Mouse (Mus musculus) lung, adult 2 months (tissue): ENCODE data around the gene Gm20219. TPM values are rescaled to one million over a fixed set of nuclear protein-coding genes. Genes with fewer than 3 reads are reported as not detected.

ENCODE experiments used
- DNase-seq: peaks from one replicate; pipeline ENCODE4 v3.0.0; 2022
- H3K4me1 ChIP-seq: fragments of 200-500 bp; 2 replicates; pipeline ENCODE4 v1.6.1; 2011; ENCODE audit warnings: low read length; ENCODE audit not compliant: control insufficient read depth, insufficient read depth
- H3K4me3 ChIP-seq: fragments of 200-500 bp; replicated peaks from 2 replicates; pipeline ENCODE3; 2011; ENCODE audit warnings: low read depth, mild to moderate bottlenecking, control low read depth, low read length; ENCODE audit errors: extremely low read depth
- CTCF ChIP-seq: fragments of 200-500 bp; IDR thresholded peaks from 2 replicates; pipeline ENCODE4 v1.5.1; 2011; ENCODE audit warnings: mild to moderate bottlenecking, low read length, control low read depth; ENCODE audit not compliant: insufficient read depth
- POLR2A ChIP-seq: fragments of 200-500 bp; IDR thresholded peaks from 2 replicates; pipeline ENCODE4 v1.6.1; 2011; ENCODE audit warnings: low read depth, mild to moderate bottlenecking, control low read depth, low read length, borderline replicate concordance; ENCODE audit errors: extremely low read depth
- WGBS: fragments of 180-500 bp; shearing (Covaris S2); methylation state at CpG from one replicate; pipeline ENCODE4 v1.1.7; 2018; 5-methylcytosine and 5-hydroxymethylcytosine counted together
- polyA plus RNA-seq: library from polyadenylated mRNA; depleted of rRNA; stranded (reverse); fragments of >200 nt; gene quantifications from 2 replicates; pipeline ENCODE4 v1.2.3, GENCODE M21; 2012

Gene Gm20219
- polyA plus RNA-seq, 1 experiment, result 16.7 TPM

GRCm38 (mm10) chr17:56515690-56516410 is 38.3 kb downstream of the Gm20219 start:
- no peak overlapping the region for H3K4me3 ChIP-seq
- no peak for DNase-seq
- no peaks in the 10 kb centered on the region for H3K4me1 ChIP-seq
- TF ChIP-seq POLR2A (no peak), CTCF (no peak)
- WGBS, result 10% methylated on average over 13 of the region's 13 CpGs

GRCm38 (mm10) chr17:56514916-56515315 is 39.3 kb downstream of the Gm20219 start:
- Histone ChIP-seq H3K4me3 (no peak overlapping the region), H3K4me1 (no peaks in the 10 kb centered on the region)
- no peak for DNase-seq
- WGBS, result 42% methylated on average over 12 of the region's 12 CpGs
- TF ChIP-seq CTCF, result no peak

- Histone ChIP-seq H3K4me3 (no peak overlapping the region), H3K4me1 (no peaks in the 10 kb centered on the region)
- TF ChIP-seq POLR2A (no peak), CTCF (no peak)
- DNase-seq, result no peak
These were observed 39.9 kb downstream of the Gm20219 start for GRCm38 (mm10) chr17:56514330-56514729.

GRCm38 (mm10) chr17:56512310-56512709 is 41.9 kb downstream of the Gm20219 start, which contains the start of gene Znrf4:
Gene Znrf4 (minus strand): TSS chr17:56512431.
- Histone ChIP-seq H3K4me1 (no peaks in the 10 kb centered on the region), H3K4me3 (no peak within 1 kb of the TSS)
- TF ChIP-seq POLR2A (no peak), CTCF (no peak)
- 54% methylated on average over 22 of the region's 22 CpGs for WGBS
- DNase-seq, result no peak

- DNase-seq, result no peak
- WGBS, result 21% methylated on average over 29 of the region's 29 CpGs
- no peak for TF ChIP-seq CTCF
- TF ChIP-seq POLR2A, result no peak
- Histone ChIP-seq H3K4me1 (no peaks in the 10 kb centered on the region), H3K4me3 (no peak overlapping the region)
These were observed 42.5 kb downstream of the Gm20219 start for GRCm38 (mm10) chr17:56511707-56512090.

GRCm38 (mm10) chr17:56510970-56511706 is 43.0 kb downstream of the Gm20219 start:
- 5% methylated on average over 60 of the region's 60 CpGs for WGBS
- H3K4me3 ChIP-seq, result no peak overlapping the region

GRCm38 (mm10) chr17:56510473-56510969 is 43.7 kb downstream of the Gm20219 start:
- no peak for TF ChIP-seq POLR2A
- no peak overlapping the region for H3K4me3 ChIP-seq
- DNase-seq, result no peak
- H3K4me1 ChIP-seq, result no peaks in the 10 kb centered on the region
- WGBS, result 19% methylated on average over 27 of the region's 27 CpGs

More at GRCm38 (mm10) chr17:56510970-56511706, 43.0 kb downstream of the Gm20219 start:
- TF ChIP-seq CTCF (no peak), POLR2A (no peak)
- no peak for DNase-seq
- no peaks in the 10 kb centered on the region for H3K4me1 ChIP-seq

- no peak overlapping the region for H3K4me3 ChIP-seq
- H3K4me1 ChIP-seq, result no peaks in the 10 kb centered on the region
- TF ChIP-seq POLR2A (no peak), CTCF (no peak)
- no peak for DNase-seq
- 12% methylated on average over 33 of the region's 37 CpGs for WGBS
These were observed 44.3 kb downstream of the Gm20219 start for GRCm38 (mm10) chr17:56509707-56510472.

GRCm38 (mm10) chr17:56509021-56509640 is 45.1 kb downstream of the Gm20219 start:
- TF ChIP-seq CTCF (no peak), POLR2A (no peak)
- no peaks in the 10 kb centered on the region for H3K4me1 ChIP-seq
- no peak for DNase-seq
- H3K4me3 ChIP-seq, result no peak overlapping the region
- WGBS, result 48% methylated on average over 10 of the region's 10 CpGs
